Mouse (Mus musculus) intestine, embryonic 16.5 days (tissue): ENCODE results near the gene Slc25a43. TPM values are rescaled to one million over a fixed set of nuclear protein-coding genes. Genes with fewer than 3 reads are reported as not detected.
"Not testable (repeated sequence)": the region's sequence is repeated elsewhere in the genome, so short reads cannot be mapped to it uniquely, and the experiment has no call there.

Source experiments
- ATAC-seq: fragments of 200-750 bp; cut with Nextera tagmentation; 2 replicates; pipeline ENCODE4 v1.8.0; 2017; ENCODE audit warnings: moderate TSS enrichment, moderate library complexity
- H3K27ac ChIP-seq: fragments of 300-500 bp; sonication (generic); 2 replicates; pipeline ENCODE4 v1.5.1; 2014; ENCODE audit warnings: mild to moderate bottlenecking, low read length
- H3K27me3 ChIP-seq: fragments of 300-500 bp; sonication (generic); replicated peaks from 2 replicates; pipeline ENCODE4 v1.6.1; 2014; ENCODE audit warnings: low read length, control low read depth, mixed read lengths; ENCODE audit not compliant: control insufficient read depth, insufficient read depth
- H3K36me3 ChIP-seq: fragments of 300-500 bp; sonication (generic); 2 replicates; pipeline ENCODE4 v1.6.1; 2014; ENCODE audit warnings: low read length, control low read depth; ENCODE audit not compliant: control insufficient read depth, insufficient read depth
- H3K4me1 ChIP-seq: fragments of 300-500 bp; sonication (generic); 2 replicates; pipeline ENCODE4 v1.6.1; 2014; ENCODE audit warnings: low read length, control low read depth, mixed read lengths; ENCODE audit not compliant: control insufficient read depth, insufficient read depth
- H3K4me2 ChIP-seq: fragments of 300-500 bp; sonication (generic); 2 replicates; pipeline ENCODE4 v1.6.1; 2014; ENCODE audit warnings: low read depth, low read length, control low read depth
- H3K4me3 ChIP-seq: fragments of 300-500 bp; sonication (generic); 2 replicates; pipeline ENCODE4 v1.5.1; 2014; ENCODE audit warnings: mild to moderate bottlenecking, low read length
- H3K9ac ChIP-seq: fragments of 300-500 bp; sonication (generic); 2 replicates; pipeline ENCODE4 v1.6.1; 2014; ENCODE audit warnings: low read depth, low read length
- H3K9me3 ChIP-seq: fragments of 300-500 bp; sonication (generic); 2 replicates; pipeline ENCODE4 v1.6.1; 2016; ENCODE audit warnings: low read length, control low read depth; ENCODE audit not compliant: control insufficient read depth
- WGBS: fragments of 180-500 bp; shearing (Covaris S2); extraction: QIAGEN DNeasy Blood & Tissue Kit; methylation state at CpG from one replicate; pipeline ENCODE4 v1.1.7; 2014; 5-methylcytosine and 5-hydroxymethylcytosine counted together
- polyA plus RNA-seq: library from polyadenylated mRNA; unstranded; fragments of >200 nt; fragmentation: Nextera tagmentation; extraction: Ambion mirVana; gene quantifications from 2 replicates; pipeline ENCODE4 v1.2.1, GENCODE M21; 2015

The Slc25a43 gene
- polyA plus RNA-seq, 1 experiment from 2014 or later = 4.7 TPM

DNA sequence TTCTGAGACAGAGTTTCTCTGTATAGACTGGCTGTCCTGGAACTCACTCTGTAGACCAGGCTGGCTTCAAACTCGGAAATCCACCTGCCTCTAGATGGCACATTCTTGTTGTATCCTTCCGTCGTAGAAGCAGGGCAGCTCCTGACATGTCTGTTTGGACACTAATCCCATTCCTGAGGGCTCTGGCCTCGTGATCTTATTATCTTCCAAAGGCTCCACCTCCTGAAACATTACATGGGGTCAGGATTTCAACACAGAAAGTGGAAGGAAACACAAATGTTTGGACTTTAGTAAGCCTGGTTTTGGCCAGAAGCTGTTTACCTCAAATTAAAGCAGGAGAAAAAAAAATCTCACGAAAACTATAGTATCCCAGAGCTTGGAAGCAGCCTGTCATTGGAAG is 23.9 kb downstream of the Slc25a43 start:
- no peaks in the 10 kb centered on the region for H3K36me3 ChIP-seq
- H3K27me3 ChIP-seq = no peaks in the 10 kb centered on the region
- 58% methylated on average over 5 of the region's 5 CpGs for WGBS
- H3K4me1 ChIP-seq = no peaks in the 10 kb centered on the region
- no peak overlapping the region for H3K9ac ChIP-seq
- no peak overlapping the region for H3K4me3 ChIP-seq
- H3K9me3 ChIP-seq = no peaks in the 10 kb centered on the region
- no peak overlapping the region for H3K4me2 ChIP-seq
- ATAC-seq = no peak
- H3K27ac ChIP-seq = no peak overlapping the region

DNA sequence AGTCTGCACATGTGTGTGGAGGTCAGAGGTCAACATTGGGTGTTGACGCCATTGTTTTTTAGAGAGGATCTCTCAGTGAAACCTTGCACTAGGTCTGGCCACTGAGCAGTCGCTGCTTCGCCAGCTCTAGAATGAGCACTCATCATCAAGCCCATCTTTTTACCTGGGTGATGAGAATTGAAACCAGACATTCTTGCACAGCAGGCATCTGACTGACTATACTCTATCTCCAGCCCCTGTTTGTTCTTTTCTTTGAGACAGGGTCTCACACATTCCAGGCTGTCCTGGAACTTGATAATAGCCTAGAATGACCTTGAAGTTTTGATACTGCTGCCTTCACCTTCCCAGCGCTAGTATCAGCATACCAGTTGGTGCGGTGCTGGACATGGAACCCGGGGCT is 29.1 kb downstream of the Slc25a43 start:
- Histone ChIP-seq H3K9ac (no peak overlapping the region), H3K4me3 (no peak overlapping the region), H3K36me3 (no peaks in the 10 kb centered on the region), H3K27ac (no peak overlapping the region), H3K4me2 (no peak overlapping the region), H3K27me3 (no peaks in the 10 kb centered on the region), H3K9me3 (no peaks in the 10 kb centered on the region), H3K4me1 (no peaks in the 10 kb centered on the region)
- WGBS = 80% methylated on average over 6 of the region's 6 CpGs
- ATAC-seq = no peak

DNA sequence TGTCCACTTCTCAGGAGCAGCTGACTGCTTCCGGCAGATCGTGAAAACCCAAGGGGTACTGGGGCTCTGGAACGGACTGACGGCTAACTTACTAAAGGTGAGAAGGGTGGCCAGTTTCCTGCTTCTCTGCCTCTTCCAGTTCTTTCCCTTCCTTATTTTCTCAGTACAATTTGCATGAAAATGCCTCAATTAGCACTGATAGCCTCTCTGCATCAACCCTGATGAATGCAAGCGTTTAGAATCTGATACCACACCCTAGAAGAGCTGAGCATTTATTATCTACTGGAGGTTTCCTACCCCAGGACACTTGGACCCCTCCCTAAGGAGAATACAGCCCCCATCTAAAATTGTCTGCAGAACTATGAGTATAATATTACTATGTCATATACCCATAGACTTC is 32.1 kb downstream of the Slc25a43 start:
- Histone ChIP-seq H3K4me3 (no peak overlapping the region), H3K4me2 (no peak overlapping the region), H3K36me3 (no peaks in the 10 kb centered on the region), H3K27me3 (no peaks in the 10 kb centered on the region), H3K4me1 (no peaks in the 10 kb centered on the region), H3K9ac (no peak overlapping the region), H3K9me3 (no peaks in the 10 kb centered on the region), H3K27ac (no peak overlapping the region)
- WGBS = 86% methylated on average over 5 of the region's 5 CpGs
- no peak for ATAC-seq

DNA sequence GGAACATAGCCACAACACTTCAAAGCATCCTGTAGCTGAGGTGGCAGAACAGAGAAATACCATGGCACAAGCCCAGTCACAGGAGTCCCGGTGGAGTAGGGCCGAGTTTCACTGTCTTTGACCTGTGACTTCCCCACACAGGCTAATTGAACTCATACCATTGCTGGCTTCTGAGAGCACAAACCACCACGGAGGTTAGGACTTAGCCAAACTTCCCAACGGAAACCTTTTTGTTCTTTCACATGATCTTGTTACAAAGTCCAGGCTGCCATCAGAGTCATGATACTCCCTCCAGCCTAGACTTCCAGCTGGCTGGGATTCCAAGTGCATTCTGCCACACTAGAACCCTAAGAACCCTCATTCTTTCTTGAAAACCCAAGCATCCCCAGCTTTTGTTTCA is 34.2 kb downstream of the Slc25a43 start:
- Histone ChIP-seq H3K9me3 (no peaks in the 10 kb centered on the region), H3K4me2 (no peak overlapping the region), H3K27me3 (no peaks in the 10 kb centered on the region), H3K36me3 (no peaks in the 10 kb centered on the region), H3K4me3 (no peak overlapping the region), H3K4me1 (no peaks in the 10 kb centered on the region), H3K9ac (no peak overlapping the region), H3K27ac (no peak overlapping the region)
- ATAC-seq = no peak
- WGBS = 80% methylated on average over 4 of the region's 4 CpGs

DNA sequence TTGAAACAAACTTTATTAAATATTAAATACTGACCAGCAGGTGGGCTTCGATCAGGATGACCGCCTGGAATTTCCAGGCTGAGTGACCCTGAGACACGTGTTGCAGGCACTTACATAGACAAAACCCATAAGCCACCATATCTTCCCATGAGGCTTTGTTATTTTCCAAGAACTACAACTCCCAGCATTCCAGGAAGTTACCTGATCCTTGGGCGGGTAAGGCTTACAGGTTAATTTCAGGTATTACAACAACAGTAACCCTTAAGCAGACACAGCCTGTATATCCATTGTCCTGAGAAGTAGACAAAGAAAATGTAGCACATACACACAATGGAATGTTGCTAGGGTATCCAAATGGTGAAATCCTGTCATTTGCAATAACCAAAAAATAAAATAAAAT is 45.9 kb downstream of the Slc25a43 start:
- H3K4me3 ChIP-seq = no peak overlapping the region
- peak; percentile 70; the same call in 1 of the 2 replicates for ATAC-seq

DNA sequence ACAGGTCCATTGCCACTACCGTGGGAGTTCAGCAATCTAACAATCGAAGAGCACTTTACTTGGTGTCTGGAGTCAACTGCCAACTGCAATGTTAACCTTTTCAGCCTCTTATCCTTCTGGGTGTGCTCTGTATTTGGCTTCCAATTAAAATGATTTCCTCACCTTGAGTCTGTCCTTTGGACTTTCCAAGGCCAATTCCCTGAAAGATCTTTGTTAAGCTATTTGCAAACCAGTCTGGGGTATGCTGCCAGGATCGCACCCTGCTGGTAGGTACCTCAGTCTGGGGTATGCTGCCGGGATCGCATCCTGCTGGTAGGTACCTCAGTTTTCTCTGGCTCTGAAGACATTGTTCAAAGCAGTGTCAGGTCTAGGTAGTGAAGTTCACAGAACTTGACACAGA is 51.1 kb downstream of the Slc25a43 start:
- Histone ChIP-seq H3K4me2 (no peak overlapping the region), H3K4me1 (no peaks in the 10 kb centered on the region), H3K27me3 (no peaks in the 10 kb centered on the region), H3K27ac (no peak overlapping the region), H3K9ac (no peak overlapping the region), H3K9me3 (no peaks in the 10 kb centered on the region), H3K36me3 (no peaks in the 10 kb centered on the region), H3K4me3 (no peak overlapping the region)
- 61% methylated on average over 5 of the region's 5 CpGs for WGBS
- no peak for ATAC-seq

More for the DNA sequence above, 45.9 kb downstream of the Slc25a43 start:
- Histone ChIP-seq H3K4me2 (no peak overlapping the region), H3K9me3 (no peaks in the 10 kb centered on the region), H3K36me3 (no peaks in the 10 kb centered on the region), H3K9ac (no peak overlapping the region), H3K27ac (no peak overlapping the region), H3K27me3 (no peaks in the 10 kb centered on the region), H3K4me1 (no peaks in the 10 kb centered on the region)
- 56% methylated on average over 4 of the region's 4 CpGs for WGBS

DNA sequence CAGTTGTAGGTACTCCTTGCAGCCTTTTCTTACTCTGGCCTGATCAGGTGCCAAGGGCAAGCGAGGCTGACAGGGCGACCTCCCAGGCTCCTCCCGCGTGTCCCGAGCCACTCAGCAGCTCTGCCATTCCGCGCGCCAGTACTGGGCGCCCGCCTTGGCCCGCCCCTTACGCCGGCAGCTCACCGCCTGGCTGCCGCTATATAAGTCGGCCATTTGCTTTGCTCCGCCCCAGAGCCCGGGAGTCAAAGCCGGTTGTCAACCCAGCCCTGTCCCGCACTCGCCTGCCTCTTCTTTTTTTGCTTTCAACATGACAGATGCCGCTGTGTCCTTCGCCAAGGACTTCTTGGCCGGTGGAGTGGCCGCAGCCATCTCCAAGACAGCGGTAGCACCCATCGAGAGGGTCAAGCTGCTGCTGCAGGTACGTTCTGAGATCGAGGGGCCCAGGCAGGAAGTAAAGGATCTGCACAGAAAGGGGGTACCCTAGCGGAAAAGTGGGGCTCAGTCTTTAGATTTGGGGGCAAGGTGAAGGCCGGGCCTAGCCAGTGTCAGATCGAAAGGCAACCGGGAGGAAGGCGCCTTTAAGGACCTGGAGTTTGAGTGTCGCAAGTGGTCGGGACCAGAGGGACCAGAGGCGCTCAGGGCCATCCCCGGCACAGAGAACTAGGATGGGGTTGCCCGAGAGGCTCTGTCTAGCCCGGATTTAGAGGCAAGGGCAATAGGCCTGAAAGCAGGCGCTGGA is 52.1 kb downstream of the Slc25a43 start, which contains the start of gene Slc25a5:
Gene Slc25a5 (plus strand): TSS at position 228 of the 739 bp plus-strand sequence.
- Histone ChIP-seq H3K27ac (peak within 1 kb of the TSS; percentile 90), H3K9me3 (no peaks in the 10 kb centered on the region), H3K36me3 (no peaks in the 10 kb centered on the region), H3K4me3 (peak within 1 kb of the TSS; percentile 64), H3K4me2 (peak within 1 kb of the TSS; percentile 39), H3K27me3 (no peaks in the 10 kb centered on the region), H3K9ac (peak within 1 kb of the TSS; percentile 79), H3K4me1 (no peaks in the 10 kb centered on the region)
- WGBS = 16% methylated on average over 41 of the region's 41 CpGs
- peak; percentile 95 for ATAC-seq

DNA sequence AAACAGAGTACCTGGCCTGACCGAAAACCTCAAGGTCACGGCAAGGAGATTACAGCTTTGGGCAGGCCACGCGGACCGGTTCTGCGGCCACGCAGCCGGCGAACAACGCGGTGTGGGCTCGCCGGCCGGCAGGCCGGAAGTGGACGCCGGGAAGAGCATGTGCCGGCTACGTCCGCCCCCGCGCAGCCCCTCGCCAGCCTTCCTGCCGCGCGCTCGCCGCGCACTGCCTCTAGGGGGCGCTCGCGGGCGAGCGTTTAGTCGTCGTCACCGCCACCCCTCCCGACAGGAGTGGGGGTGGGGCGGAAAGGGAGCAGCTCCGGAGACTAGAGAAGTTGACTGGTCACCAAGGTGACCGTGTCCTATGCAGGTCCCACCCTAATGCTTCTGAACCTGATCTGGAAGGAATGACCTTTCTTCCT is 52.7 kb downstream of the Slc25a43 start:
- Histone ChIP-seq H3K4me2 (peak overlapping the region; percentile 39), H3K9me3 (no peaks in the 10 kb centered on the region), H3K36me3 (no peaks in the 10 kb centered on the region), H3K4me1 (no peaks in the 10 kb centered on the region), H3K9ac (peak overlapping the region; percentile 79), H3K4me3 (peak overlapping the region; percentile 64), H3K27ac (peak overlapping the region; percentile 90), H3K27me3 (no peaks in the 10 kb centered on the region)
- WGBS = 23% methylated on average over 41 of the region's 41 CpGs
- peak; percentile 77 for ATAC-seq

DNA sequence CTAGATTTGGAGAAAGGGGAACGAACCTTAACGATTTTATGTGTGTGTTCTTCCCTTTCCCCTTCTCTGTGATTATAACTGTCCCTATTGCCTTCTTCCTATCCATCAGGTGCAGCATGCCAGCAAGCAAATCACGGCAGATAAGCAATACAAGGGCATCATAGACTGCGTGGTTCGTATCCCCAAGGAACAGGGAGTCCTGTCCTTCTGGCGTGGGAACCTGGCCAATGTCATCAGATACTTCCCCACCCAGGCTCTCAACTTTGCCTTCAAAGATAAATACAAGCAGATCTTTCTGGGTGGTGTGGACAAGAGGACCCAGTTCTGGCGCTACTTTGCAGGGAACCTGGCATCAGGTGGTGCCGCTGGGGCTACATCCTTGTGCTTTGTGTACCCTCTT is 53.3 kb downstream of the Slc25a43 start:
- Histone ChIP-seq H3K4me2 (peak overlapping the region; percentile 38), H3K9ac (peak overlapping the region; percentile 79), H3K4me3 (peak overlapping the region; percentile 64)
- not testable (repeated sequence) for H3K9me3 ChIP-seq, H3K36me3 ChIP-seq, H3K4me1 ChIP-seq, H3K27me3 ChIP-seq, ATAC-seq, H3K27ac ChIP-seq
- 67% methylated on average over 8 of the region's 8 CpGs for WGBS
